Mouse (Mus musculus): Measurements from ENCODE around the gene Dlk2.
A peak's percentile ranks its signal among the peaks of the same experiment; 100 is the strongest.

Gene Dlk2

DNA sequence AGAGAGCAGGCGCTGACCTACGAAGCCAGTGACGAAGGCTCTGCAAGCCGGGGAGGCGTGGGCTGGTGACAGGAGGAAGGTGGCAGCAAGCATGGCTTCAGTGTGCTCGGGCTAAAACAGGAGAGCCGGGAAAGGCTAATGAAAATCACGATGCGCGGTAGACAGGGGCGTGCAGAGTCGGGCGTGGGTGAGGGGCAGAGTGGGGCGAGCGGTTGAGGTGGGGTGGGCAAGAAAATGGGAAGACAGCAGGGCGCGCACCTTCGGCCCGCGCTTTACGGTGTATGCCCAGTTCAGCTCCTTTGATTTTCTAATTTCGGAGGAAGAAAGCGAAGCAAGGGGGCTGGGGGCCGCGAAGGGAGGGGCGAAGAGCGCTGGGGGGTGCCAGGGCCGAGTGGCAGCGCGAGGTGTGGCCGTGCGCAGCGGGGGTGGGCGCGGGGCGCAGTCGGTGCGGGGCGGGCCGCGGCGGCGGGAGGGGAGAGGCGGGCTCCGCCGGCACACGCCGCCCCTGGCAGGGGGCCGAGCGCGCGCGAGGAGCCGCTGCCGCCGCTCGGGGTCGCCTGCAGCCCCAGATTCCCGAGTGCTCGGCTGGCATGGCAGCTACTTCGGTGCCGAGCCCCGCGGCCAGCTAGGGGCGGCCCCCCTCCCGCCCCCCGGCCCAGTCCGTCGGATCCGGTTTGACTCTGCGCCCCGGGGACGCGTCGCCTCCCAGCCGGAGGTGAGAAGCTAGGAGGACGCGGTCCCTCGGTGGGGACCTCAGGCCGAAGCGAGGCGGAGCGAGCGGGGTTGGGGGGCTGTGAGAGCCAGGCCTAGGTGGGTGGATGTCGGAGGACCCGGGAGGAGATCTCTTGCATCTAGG, at the start of gene Dlk2:
Dlk2 (plus strand) TSS at position 58 of the 856 bp plus-strand sequence.
- no peak for DNase-seq (ENCODE audit: low spot score)

DNA sequence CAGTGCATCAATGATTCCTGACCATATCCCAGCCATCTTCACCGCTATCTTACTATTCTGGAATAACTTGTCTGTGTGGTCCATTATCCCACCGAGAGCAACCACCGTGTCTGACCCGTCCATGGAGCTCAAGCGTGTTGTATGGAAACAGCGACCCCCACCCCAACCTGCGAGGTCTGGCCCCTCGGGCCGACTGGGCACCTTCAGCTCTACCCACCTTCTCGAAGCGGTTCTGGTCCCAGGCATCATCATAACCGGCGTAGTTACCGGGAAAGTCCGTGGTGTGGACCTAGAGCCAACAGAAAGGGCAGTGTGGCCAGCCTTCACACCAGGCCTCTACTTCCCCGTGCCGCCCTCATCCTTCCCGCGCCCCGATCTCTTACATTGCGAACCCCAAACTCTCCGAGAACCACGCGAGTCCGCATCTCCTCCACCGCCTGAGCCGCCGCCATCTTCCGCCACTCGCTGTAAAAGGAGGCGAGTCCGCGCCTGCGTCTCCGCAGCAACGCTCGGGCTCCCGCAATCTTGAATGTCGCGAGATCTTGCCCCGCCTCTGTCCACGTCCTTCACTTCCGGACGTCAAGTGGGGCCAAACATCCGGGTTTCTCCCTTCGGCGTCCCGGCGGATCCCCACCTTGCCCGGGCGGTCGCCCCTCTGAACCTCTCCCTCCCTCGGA, 49.6 kb upstream of the Dlk2 start, which contains the start of the genes Polr1c and Yipf3:
Polr1c (minus strand) TSS at position 543 of the 677 bp plus-strand sequence.
Yipf3 (plus strand) TSS at position 569 of the 677 bp plus-strand sequence.
- DNase-seq (ENCODE audit: low spot score): peak; percentile 92

DNA sequence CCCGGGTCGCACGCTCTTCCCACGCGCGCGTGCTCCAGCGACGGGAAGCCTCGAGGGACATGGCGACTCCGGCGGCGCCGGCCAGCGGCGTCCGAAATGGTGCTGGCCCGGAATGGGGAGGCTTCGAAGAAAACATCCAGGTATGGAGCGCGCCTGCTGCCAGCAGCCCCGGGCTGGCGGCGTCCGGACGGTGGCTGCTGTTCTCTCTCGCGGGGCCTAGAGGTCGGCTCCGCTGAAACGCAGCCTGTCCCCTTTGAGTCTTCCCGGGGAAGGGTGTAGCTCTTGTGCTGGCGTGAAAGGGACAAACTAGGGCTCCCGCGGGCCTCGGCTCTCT, 49.1 kb upstream of the Dlk2 start:
- no peak for DNase-seq (ENCODE audit: low spot score)

DNA sequence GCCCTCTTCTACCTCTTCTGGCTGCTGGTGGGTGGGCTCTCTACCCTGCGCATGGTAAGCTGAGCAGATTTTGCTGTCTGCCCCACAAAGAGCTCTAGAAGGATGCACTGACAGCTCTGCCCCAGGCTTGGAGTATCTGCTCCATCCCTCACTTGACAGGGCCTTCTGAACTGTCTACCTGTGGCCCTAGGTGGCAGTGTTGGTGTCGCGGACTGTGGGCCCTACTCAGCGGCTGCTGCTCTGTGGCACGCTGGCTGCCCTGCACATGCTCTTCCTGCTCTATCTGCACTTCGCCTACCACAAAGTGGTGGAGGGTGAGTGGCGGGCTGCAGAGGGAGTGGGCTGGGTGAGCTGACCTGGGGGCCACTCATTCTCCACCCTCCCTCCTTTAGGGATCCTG, 46.0 kb upstream of the Dlk2 start:
- DNase-seq (ENCODE audit: low spot score): no peak

DNA sequence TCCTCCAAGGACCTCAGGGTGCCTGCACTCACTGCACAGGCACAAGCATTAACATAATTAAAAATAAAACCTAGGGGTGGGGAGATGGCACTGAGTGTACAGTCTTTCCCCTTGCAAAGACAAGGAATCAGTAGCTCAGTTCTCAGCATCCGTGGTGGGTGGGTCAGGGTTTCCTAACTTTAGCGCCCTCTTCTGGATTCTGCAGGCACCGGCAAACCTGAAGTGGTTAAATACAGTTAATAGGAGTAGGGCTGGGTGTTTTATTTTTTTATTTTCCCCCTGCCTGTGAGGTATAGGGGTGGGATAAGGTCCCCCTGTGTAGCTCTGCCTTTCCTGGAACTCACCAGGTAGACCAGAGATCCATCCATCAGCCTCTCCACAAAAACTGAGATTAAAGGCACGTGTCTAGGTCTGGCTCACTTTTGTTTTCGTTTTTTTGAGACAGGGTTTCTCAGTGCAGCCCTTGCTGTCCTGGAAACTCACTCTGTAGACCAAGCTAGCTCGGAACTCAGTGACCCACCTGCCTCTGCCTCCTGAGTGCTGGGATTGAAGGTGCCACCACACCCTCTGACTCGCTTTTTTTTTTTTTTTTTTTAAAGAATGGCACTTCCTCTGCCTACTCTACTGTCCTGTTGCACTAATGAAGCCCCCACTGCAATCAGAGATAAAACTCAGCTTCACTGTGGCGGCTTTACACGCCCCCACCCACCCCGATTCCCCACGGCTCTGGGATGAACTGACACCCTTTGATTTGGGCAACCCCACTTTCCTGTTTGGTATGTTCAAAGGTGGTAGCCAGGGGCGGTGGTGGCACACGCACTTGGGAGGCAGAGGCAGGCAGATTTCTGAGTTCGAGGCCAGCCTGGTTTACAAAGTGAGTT, 44.4 kb upstream of the Dlk2 start:
- no peak for DNase-seq (ENCODE audit: low spot score)

GRCm38 (mm10) chr17:46253452-46254084, 43.7 kb upstream of the Dlk2 start, which contains the start of gene Lrrc73:
Lrrc73 (plus strand) TSS chr17:46253531.
- DNase-seq (ENCODE audit: low spot score): peak; percentile 91

DNA sequence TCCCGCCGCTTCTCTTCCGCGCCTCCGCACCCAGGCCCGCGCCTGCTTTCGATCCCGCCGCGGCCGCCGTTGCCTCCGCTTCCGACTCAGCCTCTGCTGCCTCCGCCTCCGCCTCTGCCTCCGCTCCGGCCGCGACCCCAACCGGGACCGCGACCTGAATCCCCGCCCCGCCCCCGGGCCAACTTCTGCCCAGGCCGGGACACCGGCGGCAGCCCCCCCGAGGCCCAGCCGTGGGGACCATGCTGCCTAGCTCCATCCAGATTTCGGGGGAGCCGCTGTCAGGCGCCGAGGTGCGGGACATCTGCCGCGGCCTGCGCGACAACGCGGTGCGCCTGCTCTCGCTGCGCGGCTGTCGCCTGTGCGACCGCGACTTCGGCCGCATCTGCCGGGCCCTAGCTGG, 43.1 kb upstream of the Dlk2 start:
- peak; percentile 51 for DNase-seq (ENCODE audit: low spot score)

DNA sequence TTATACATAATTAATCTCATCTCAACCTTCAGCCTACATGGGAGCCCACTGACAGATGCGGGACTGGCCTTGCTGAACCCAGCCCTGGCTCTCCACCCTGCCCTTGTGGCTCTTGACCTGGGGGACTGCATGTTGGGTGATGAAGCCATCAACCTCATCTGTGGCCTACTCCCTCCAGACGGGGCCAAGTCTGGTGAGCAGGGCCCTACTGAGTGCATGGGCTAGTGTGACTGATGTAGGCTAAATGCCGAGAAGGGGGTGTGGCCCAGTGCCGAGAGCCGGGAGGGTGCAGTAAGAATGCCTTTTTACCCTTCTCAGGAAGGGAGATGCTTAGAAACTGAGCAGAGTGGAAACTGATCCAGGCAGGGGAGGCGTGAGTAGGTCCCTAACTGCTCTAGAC, 42.1 kb upstream of the Dlk2 start:
- no peak for DNase-seq (ENCODE audit: low spot score)

- DNase-seq (ENCODE audit: low spot score): no peak
Measured at GRCm38 (mm10) chr17:46258279-46259053, 38.8 kb upstream of the Dlk2 start.

GRCm38 (mm10) chr17:46259675-46260074, 37.5 kb upstream of the Dlk2 start:
- DNase-seq (ENCODE audit: low spot score): no peak

- no peak for DNase-seq (ENCODE audit: low spot score)
Measured at GRCm38 (mm10) chr17:46262201-46262694, 35.0 kb upstream of the Dlk2 start.

- no peak for DNase-seq (ENCODE audit: low spot score)
Measured at GRCm38 (mm10) chr17:46265502-46265901, 31.7 kb upstream of the Dlk2 start.

DNA sequence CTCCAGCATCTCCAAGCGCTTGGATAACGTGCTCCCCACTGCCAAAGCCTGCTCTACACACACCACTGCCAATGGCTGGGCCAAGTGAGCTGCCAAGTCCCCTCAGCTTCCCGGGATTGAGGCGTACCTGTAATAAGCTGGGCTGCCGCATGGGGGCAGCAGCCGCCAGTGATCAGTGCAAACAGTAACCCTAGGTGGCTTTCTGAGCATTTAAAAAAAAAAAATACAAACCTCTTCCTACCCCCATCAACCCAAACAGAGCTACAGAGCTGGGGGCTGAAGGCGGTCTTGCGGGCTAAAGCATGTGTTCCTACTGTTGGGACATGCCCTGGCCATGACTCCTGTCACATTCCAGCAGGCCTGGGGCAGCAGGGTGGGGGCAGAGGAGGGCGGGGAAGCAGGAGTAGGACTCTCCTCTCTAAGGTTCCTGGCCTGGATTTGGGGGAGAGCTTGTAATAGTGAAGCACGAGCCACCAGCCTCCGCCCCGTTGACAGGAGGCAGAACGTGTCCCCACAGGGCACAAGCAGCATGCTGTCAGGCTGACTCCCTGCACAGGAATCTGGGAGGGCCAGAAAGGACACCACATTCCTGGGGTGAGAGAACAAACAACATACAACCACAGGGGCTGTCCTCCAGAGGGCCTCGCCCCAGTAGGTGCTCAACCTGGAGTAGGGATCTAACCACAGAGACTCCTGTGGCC, 31.2 kb upstream of the Dlk2 start:
- DNase-seq (ENCODE audit: low spot score): peak; percentile 79

GRCm38 (mm10) chr17:46266986-46267385, 30.2 kb upstream of the Dlk2 start:
- no peak for DNase-seq (ENCODE audit: low spot score)

- DNase-seq (ENCODE audit: low spot score): no peak
Measured at GRCm38 (mm10) chr17:46267511-46267910, 29.7 kb upstream of the Dlk2 start.

DNA sequence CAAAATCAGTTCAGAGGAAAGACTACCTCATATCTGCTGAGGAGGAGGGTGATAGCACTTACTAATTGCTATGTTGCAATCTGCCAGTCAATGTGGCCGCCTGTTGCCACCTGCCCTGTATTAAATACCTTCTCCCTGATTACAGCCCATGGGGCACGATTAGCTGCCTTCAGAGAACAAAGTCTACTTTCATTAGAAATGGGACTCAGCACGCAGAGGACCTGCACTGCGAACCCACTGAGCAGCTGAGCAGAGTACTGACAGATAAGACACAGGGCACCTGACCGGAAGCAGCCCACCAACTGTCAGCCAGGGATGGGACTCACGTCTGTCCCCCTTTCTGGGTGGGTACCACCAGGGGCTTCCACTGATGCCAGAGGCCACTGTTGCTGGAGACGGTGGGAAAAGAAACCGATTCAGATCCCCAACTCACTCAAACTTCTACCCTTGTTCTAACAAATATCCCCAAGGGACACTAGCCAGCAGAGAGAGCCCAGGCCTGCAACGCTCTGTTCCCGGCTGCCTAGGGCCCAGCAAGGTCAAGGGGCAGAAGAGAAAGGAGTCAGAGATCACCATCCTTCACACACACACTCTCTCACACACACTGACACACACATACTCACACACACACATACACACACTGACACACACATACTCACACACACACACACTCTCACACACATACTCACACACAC, 29.0 kb upstream of the Dlk2 start:
- no peak for DNase-seq (ENCODE audit: low spot score)

- no peak for DNase-seq (ENCODE audit: low spot score)
Measured at GRCm38 (mm10) chr17:46269771-46270534, 27.3 kb upstream of the Dlk2 start.

- no peak for DNase-seq (ENCODE audit: low spot score)
Measured at GRCm38 (mm10) chr17:46272058-46272457, 25.2 kb upstream of the Dlk2 start.

- DNase-seq (ENCODE audit: low spot score): no peak
Measured at GRCm38 (mm10) chr17:46272675-46273074, 24.5 kb upstream of the Dlk2 start.
